Mouse (Mus musculus): ENCODE measurements around the gene Mcub. TPM values are rescaled to one million over a fixed set of nuclear protein-coding genes. Genes with fewer than 3 reads are reported as not detected.

Mcub gene
- total and polyA plus RNA-seq, 3 experiments: 1.6 to 2.2 (median 2.1) TPM

DNA sequence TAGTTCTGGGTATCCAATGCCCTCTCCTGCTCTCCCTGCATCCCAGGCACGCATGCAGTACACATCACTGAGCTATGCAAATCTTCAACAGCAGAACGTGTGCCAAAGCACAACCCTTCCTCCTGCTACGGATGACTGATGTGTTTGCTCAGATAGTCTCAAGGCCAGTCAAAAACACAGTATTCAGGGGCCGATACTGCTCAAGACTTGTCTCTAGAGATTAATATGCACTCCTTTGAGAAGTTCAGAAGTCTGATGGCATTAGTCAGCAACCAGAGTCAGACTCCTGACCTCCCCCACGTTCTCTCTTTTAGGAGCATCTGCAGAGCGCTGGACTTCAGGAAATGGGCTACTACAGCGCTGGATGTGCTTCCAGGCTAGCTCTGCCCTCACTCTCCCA, 28.0 kb upstream of the Mcub start:
- Histone ChIP-seq H3K4me1 (ENCODE audit: control insufficient read depth, insufficient read depth, low read length) (no peaks in the 10 kb centered on the region), H3K4me3 (no peak overlapping the region), H3K36me3 (ENCODE audit: control insufficient read depth, insufficient read depth, low read length) (no peaks in the 10 kb centered on the region), H3K27me3 (ENCODE audit: control insufficient read depth, insufficient read depth, low read length) (no peaks in the 10 kb centered on the region), H3K9ac (ENCODE audit: low read depth, low read length) (no peak overlapping the region), H3K79me2 (replicated peaks; ENCODE audit: control insufficient read depth, insufficient read depth, low read length) (no peaks in the 10 kb centered on the region), H3K27ac (no peak overlapping the region)
- intact Hi-C loops (cut with DNase I): no loop called here
- WGBS: 61% methylated on average over 7 of the region's 7 CpGs
- TF ChIP-seq EP300 (IDR thresholded peaks at IDR 0.05; ENCODE audit: insufficient read depth, low read depth, low read length): no peak
- no peak for TF ChIP-seq CTCF (IDR thresholded peaks at IDR 0.05)
- TF ChIP-seq POLR2A (IDR thresholded peaks at IDR 0.05; ENCODE audit: insufficient read depth, low read depth, low read length): no peak
- DNase-seq: peak in 1 of 2 experiments; percentile 12

DNA sequence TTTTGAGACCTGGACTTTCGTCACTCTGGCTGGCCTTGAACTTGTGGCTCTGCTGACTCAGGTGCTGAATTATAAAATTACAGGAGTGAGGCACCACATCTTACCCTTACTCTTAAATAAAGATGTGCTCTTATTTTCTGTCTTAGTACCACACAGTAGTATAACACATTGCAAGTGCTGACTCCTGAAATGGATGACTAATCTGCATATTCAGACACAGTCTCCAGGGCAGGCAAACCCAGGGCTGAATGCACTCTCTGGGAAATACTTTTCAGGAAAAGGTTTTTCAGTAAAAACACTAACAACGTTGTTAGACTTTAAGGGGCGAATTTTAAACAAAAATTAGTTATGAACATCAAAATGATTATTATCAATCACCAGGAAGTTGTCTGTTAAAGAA, 27.3 kb upstream of the Mcub start:
- TF ChIP-seq CTCF (IDR thresholded peaks at IDR 0.05) (no peak), EP300 (IDR thresholded peaks at IDR 0.05; ENCODE audit: insufficient read depth, low read depth, low read length) (no peak), POLR2A (IDR thresholded peaks at IDR 0.05; ENCODE audit: insufficient read depth, low read depth, low read length) (no peak)
- H3K4me3 ChIP-seq: no peak overlapping the region
- H3K27ac ChIP-seq: no peak overlapping the region
- intact Hi-C loops (cut with DNase I): no loop called here
- H3K79me2 ChIP-seq (replicated peaks; ENCODE audit: control insufficient read depth, insufficient read depth, low read length): no peaks in the 10 kb centered on the region
- H3K4me1 ChIP-seq (ENCODE audit: control insufficient read depth, insufficient read depth, low read length): no peaks in the 10 kb centered on the region
- no peak for DNase-seq
- no peaks in the 10 kb centered on the region for H3K27me3 ChIP-seq (ENCODE audit: control insufficient read depth, insufficient read depth, low read length)
- H3K36me3 ChIP-seq (ENCODE audit: control insufficient read depth, insufficient read depth, low read length): no peaks in the 10 kb centered on the region
- 78% methylated on average over 3 of the region's 3 CpGs for WGBS
- no peak overlapping the region for H3K9ac ChIP-seq (ENCODE audit: low read depth, low read length)

DNA sequence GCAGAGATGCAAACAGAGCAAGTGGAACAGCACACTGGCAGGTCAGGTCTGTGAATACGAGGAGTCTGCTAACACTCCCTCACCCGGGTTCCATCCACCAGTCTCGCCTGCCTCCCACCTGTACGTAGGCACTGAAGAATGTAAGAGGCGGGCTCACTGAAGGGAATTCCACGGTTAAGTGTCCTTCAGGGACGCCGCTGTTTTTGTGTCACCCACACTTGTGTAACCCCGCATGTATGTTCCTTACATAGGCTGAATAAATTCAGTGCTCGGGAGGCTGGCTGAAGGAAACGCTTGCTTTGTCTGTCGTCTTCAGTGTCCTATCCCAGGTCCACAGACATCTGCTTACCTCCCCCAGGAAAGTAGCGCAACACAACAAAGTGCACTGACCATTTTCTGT, 17.3 kb upstream of the Mcub start:
- WGBS: 96% methylated on average over 13 of the region's 13 CpGs
- no peaks in the 10 kb centered on the region; the same call in 1 of the 2 replicates for H3K36me3 ChIP-seq (ENCODE audit: control insufficient read depth, insufficient read depth, low read length)
- H3K4me3 ChIP-seq: no peak overlapping the region
- DNase-seq: no peak
- intact Hi-C loops (cut with DNase I): no loop called here
- no peak for TF ChIP-seq CTCF (IDR thresholded peaks at IDR 0.05)
- no peak for TF ChIP-seq POLR2A (IDR thresholded peaks at IDR 0.05; ENCODE audit: insufficient read depth, low read depth, low read length)
- TF ChIP-seq EP300 (IDR thresholded peaks at IDR 0.05; ENCODE audit: insufficient read depth, low read depth, low read length): no peak
- no peaks in the 10 kb centered on the region for H3K27me3 ChIP-seq (ENCODE audit: control insufficient read depth, insufficient read depth, low read length)
- H3K9ac ChIP-seq (ENCODE audit: low read depth, low read length): no peak overlapping the region
- H3K79me2 ChIP-seq (replicated peaks; ENCODE audit: control insufficient read depth, insufficient read depth, low read length): no peaks in the 10 kb centered on the region
- H3K27ac ChIP-seq: no peak overlapping the region
- no peaks in the 10 kb centered on the region for H3K4me1 ChIP-seq (ENCODE audit: control insufficient read depth, insufficient read depth, low read length)

DNA sequence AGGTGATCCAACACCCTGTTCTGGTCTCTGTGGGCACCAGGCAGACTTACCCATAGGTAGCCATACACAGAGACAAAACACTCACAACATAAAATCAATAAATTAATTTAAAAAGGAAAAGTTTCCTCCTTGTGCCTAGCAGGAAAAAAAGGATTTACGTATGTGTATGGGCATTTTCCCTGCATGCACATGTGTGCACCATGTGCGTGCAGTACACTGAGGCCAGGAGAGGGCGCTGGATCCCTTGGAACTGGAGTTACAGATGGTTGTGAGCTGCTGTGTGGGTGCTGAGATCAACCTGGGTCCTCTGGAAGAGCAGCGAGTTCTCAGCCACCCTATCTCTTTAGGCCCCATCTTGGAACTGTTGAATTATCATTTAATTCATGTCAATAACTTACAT, 15.3 kb upstream of the Mcub start:
- no peaks in the 10 kb centered on the region for H3K4me1 ChIP-seq (ENCODE audit: control insufficient read depth, insufficient read depth, low read length)
- H3K27ac ChIP-seq: no peak overlapping the region
- DNase-seq: no peak
- H3K36me3 ChIP-seq (ENCODE audit: control insufficient read depth, insufficient read depth, low read length): no peaks in the 10 kb centered on the region; the same call in 1 of the 2 replicates
- no peaks in the 10 kb centered on the region for H3K27me3 ChIP-seq (ENCODE audit: control insufficient read depth, insufficient read depth, low read length)
- TF ChIP-seq CTCF (IDR thresholded peaks at IDR 0.05) (peak; percentile 39), EP300 (IDR thresholded peaks at IDR 0.05; ENCODE audit: insufficient read depth, low read depth, low read length) (no peak)
- 94% methylated on average over 4 of the region's 4 CpGs for WGBS
- intact Hi-C loops (cut with DNase I): no loop called here
- H3K9ac ChIP-seq (ENCODE audit: low read depth, low read length): no peak overlapping the region
- H3K79me2 ChIP-seq (replicated peaks; ENCODE audit: control insufficient read depth, insufficient read depth, low read length): no peaks in the 10 kb centered on the region
- H3K4me3 ChIP-seq: no peak overlapping the region

DNA sequence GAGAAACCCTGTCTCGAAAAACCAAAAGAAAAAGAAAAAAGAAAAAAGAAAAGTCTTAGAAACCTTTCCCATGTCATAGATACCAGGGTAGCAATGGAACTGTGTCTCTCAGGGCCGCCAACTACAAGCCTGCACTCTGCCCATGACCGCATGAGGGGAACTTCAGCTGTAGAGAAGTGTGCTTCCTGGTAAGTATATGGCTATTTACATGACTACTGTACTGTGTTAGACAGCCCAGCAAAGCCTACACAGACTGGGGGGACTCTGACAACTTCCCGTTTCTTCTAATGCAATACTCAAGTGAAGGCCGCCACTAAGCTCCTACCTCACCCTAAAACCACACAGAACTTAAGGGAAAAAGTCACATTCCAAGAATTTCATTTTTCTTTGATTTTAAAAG, 14.8 kb upstream of the Mcub start:
- Histone ChIP-seq H3K9ac (ENCODE audit: low read depth, low read length) (no peak overlapping the region), H3K27me3 (ENCODE audit: control insufficient read depth, insufficient read depth, low read length) (no peaks in the 10 kb centered on the region), H3K79me2 (replicated peaks; ENCODE audit: control insufficient read depth, insufficient read depth, low read length) (no peaks in the 10 kb centered on the region), H3K4me3 (no peak overlapping the region), H3K27ac (no peak overlapping the region), H3K4me1 (ENCODE audit: control insufficient read depth, insufficient read depth, low read length) (no peaks in the 10 kb centered on the region), H3K36me3 (ENCODE audit: control insufficient read depth, insufficient read depth, low read length) (no peaks in the 10 kb centered on the region; the same call in 1 of the 2 replicates)
- no peak for DNase-seq
- intact Hi-C loops (cut with DNase I): no loop called here
- WGBS: 93% methylated on average over 5 of the region's 5 CpGs
- TF ChIP-seq EP300 (IDR thresholded peaks at IDR 0.05; ENCODE audit: insufficient read depth, low read depth, low read length) (no peak), CTCF (IDR thresholded peaks at IDR 0.05) (no peak), POLR2A (IDR thresholded peaks at IDR 0.05; ENCODE audit: insufficient read depth, low read depth, low read length) (no peak)

DNA sequence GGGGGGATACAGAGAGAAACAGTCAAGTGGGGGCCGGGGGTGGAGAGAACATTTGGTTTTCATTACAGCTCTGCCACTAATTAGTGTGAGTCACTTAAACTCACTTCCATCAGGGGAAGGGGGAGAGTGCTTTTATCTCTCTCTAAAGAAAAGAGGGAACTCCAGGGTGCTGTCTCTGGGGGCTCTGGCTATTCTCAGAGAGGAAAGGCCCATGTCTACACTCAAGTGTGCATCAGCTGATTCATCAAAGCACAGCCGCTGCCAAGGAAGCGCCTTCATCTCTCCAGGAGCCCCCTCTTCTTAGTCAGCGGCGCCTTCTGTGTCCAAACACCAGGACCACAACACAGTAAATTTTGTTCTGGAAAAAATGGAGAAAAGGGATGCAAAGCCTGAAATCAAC, 12.3 kb upstream of the Mcub start:
- Histone ChIP-seq H3K4me3 (no peak overlapping the region), H3K27me3 (ENCODE audit: control insufficient read depth, insufficient read depth, low read length) (no peaks in the 10 kb centered on the region), H3K36me3 (ENCODE audit: control insufficient read depth, insufficient read depth, low read length) (no peaks in the 10 kb centered on the region; the same call in 1 of the 2 replicates), H3K4me1 (ENCODE audit: control insufficient read depth, insufficient read depth, low read length) (no peaks in the 10 kb centered on the region), H3K9ac (ENCODE audit: low read depth, low read length) (no peak overlapping the region), H3K79me2 (replicated peaks; ENCODE audit: control insufficient read depth, insufficient read depth, low read length) (no peaks in the 10 kb centered on the region), H3K27ac (no peak overlapping the region)
- intact Hi-C loops (cut with DNase I): no loop called here
- 64% methylated on average over 5 of the region's 5 CpGs for WGBS
- TF ChIP-seq CTCF (IDR thresholded peaks at IDR 0.05) (no peak), POLR2A (IDR thresholded peaks at IDR 0.05; ENCODE audit: insufficient read depth, low read depth, low read length) (no peak)
- DNase-seq: no peak

Data from heart, adult 2 months (tissue).